Mouse (Mus musculus) kidney, postnatal 0 days (tissue): ENCODE results near the gene Rnf130. TPM values are rescaled to one million over a fixed set of nuclear protein-coding genes. Genes with fewer than 3 reads are reported as not detected.
A peak's percentile ranks its signal among the peaks of the same experiment; 100 is the strongest.

Experiments used
- ATAC-seq: fragments of 200-750 bp; cut with Nextera tagmentation; replicated peaks from 2 replicates; pipeline ENCODE4 v1.8.0; 2017; ENCODE audit warnings: low read depth, moderate number of reproducible peaks, moderate TSS enrichment, moderate library complexity; ENCODE audit not compliant: low FRiP score
- DNase-seq: peaks from one replicate; pipeline ENCODE4 v3.0.0-alpha.2; 2016; ENCODE audit warnings: low spot score
- H3K27ac ChIP-seq: fragments of 300-500 bp; sonication (generic); 2 replicates; pipeline ENCODE4 v1.5.1; 2014; ENCODE audit warnings: mild to moderate bottlenecking
- H3K27me3 ChIP-seq: fragments of 300-500 bp; sonication (generic); 2 replicates; pipeline ENCODE4 v1.6.1; 2014; ENCODE audit warnings: low read length, mixed read lengths; ENCODE audit not compliant: insufficient read depth
- H3K36me3 ChIP-seq: fragments of 300-500 bp; sonication (generic); 2 replicates; pipeline ENCODE4 v1.6.1; 2014; ENCODE audit warnings: low read length, mixed read lengths; ENCODE audit not compliant: insufficient read depth
- H3K4me1 ChIP-seq: fragments of 300-500 bp; sonication (generic); replicated peaks from 2 replicates; pipeline ENCODE4 v1.6.1; 2014; ENCODE audit warnings: antibody characterized with exemption, low read length, mixed read lengths; ENCODE audit not compliant: insufficient read depth
- H3K4me2 ChIP-seq: fragments of 300-500 bp; sonication (generic); 2 replicates; pipeline ENCODE4 v1.6.1; 2014; ENCODE audit warnings: mild to moderate bottlenecking, low read length, moderate library complexity, mixed read lengths
- H3K4me3 ChIP-seq: fragments of 300-500 bp; sonication (generic); replicated peaks from 2 replicates; pipeline ENCODE4 v1.5.1; 2014; ENCODE audit warnings: low read depth, low read length
- H3K9ac ChIP-seq: fragments of 300-500 bp; sonication (generic); 2 replicates; pipeline ENCODE4 v1.6.1; 2014; ENCODE audit warnings: low read depth, low read length
- H3K9me3 ChIP-seq: fragments of 300-500 bp; sonication (generic); replicated peaks from 2 replicates; pipeline ENCODE4 v1.6.1; 2016; ENCODE audit warnings: low read length, inconsistent platforms, mixed read lengths
- CTCF ChIP-seq: IDR thresholded peaks from 2 replicates; pipeline ENCODE4 v1.5.1; 2016; ENCODE audit warnings: antibody characterized with exemption, low read depth, mild to moderate bottlenecking, moderate library complexity
- WGBS: fragments of 180-500 bp; shearing (Covaris S2); extraction: QIAGEN DNeasy Blood & Tissue Kit; methylation state at CpG from one replicate; pipeline ENCODE4 v1.1.7; 2014; 5-methylcytosine and 5-hydroxymethylcytosine counted together
- microRNA counts: library from miRNA; unstranded; fragments of <30 nt; microRNA quantifications from one replicate; lab custom pipeline; 2015
- microRNA-seq: library from miRNA; unstranded; fragments of <30 nt; microRNA quantifications from one replicate; pipeline ENCODE4, GENCODE M21; 2016
- polyA plus RNA-seq: library from polyadenylated mRNA; unstranded; fragments of >200 nt; fragmentation: Nextera tagmentation; extraction: Ambion mirVana; gene quantifications from 2 replicates; pipeline ENCODE4 v1.2.1, GENCODE M21; 2015

Rnf130 gene
- polyA plus RNA-seq, 1 experiment from 2014 or later = 104 TPM

GRCm38 (mm10) chr11:50147958-50148476, 122.9 kb downstream of the Rnf130 start:
- Histone ChIP-seq H3K36me3 (peaks cover 66% of the 10 kb centered on the region), H3K4me3 (no peak overlapping the region), H3K4me2 (no peak overlapping the region), H3K27me3 (no peaks in the 10 kb centered on the region), H3K9ac (no peak overlapping the region), H3K9me3 (no peaks in the 10 kb centered on the region), H3K27ac (no peak overlapping the region), H3K4me1 (no peaks in the 10 kb centered on the region)
- ATAC-seq = no peak
- WGBS = 95% methylated on average over 11 of the region's 11 CpGs
- DNase-seq = no peak
- TF ChIP-seq CTCF = no peak

DNA sequence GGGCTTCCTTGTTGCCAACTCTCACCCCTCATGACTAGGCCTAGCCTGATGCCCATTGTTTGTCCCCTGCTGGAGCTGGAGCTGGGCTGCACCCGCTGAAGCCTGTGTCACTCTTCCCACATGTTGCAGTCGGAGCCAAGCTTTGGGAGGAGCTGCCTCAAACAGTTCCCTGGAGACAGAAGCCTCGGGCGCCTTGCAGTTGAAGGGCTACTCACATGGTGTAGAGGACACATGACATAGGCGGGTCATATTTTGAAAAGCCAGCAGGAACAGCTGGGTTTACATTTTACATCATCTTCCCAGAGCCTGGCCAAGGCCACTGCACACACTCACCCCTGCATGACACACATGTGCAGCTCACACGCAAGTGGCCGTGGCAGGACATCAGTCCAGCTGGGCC, 124.1 kb downstream of the Rnf130 start:
- Histone ChIP-seq H3K9ac (no peak overlapping the region), H3K9me3 (no peaks in the 10 kb centered on the region), H3K36me3 (peaks cover 62% of the 10 kb centered on the region), H3K4me1 (peaks cover 9% of the 10 kb centered on the region; the same call in 1 of the 2 replicates), H3K4me3 (no peak overlapping the region), H3K27me3 (no peaks in the 10 kb centered on the region), H3K27ac (no peak overlapping the region), H3K4me2 (no peak overlapping the region)
- no peak for TF ChIP-seq CTCF
- ATAC-seq = no peak
- WGBS = 87% methylated on average over 7 of the region's 7 CpGs
- DNase-seq = no peak

GRCm38 (mm10) chr11:50149603-50150150, 124.5 kb downstream of the Rnf130 start:
- H3K27ac ChIP-seq = no peak overlapping the region
- no peak overlapping the region for H3K4me3 ChIP-seq
- ATAC-seq (no peak), DNase-seq (no peak)
- H3K9ac ChIP-seq = no peak overlapping the region
- TF ChIP-seq CTCF = no peak
- peaks cover 65% of the 10 kb centered on the region for H3K36me3 ChIP-seq
- peaks cover 10% of the 10 kb centered on the region; the same call in 1 of the 2 replicates for H3K4me1 ChIP-seq
- no peaks in the 10 kb centered on the region for H3K27me3 ChIP-seq
- H3K4me2 ChIP-seq = no peak overlapping the region
- WGBS = 86% methylated on average over 9 of the region's 9 CpGs
- H3K9me3 ChIP-seq = no peaks in the 10 kb centered on the region

DNA sequence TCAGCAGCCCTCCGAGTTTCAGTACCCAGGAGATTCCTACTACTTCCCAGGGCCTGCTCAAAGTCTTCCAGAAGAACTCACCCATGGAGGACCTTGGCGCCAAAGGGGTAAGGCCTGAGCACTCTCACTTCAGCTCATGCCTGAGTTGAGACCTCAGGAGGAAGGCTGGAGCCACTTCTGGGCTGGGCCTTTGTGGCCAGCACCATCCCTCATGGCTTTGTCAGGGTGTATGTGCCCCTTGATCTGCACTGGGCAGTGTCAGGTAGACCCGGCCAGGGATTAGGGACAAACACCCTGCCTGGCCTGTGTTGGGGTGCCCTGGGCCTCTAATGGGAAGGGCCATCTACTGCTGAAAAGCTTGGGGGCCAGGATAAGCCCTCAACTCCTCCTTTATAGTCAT, 126.2 kb downstream of the Rnf130 start:
- DNase-seq (no peak), ATAC-seq (no peak)
- WGBS = 95% methylated on average over 3 of the region's 3 CpGs
- no peak overlapping the region for H3K27ac ChIP-seq
- H3K9ac ChIP-seq = no peak overlapping the region
- H3K4me3 ChIP-seq = no peak overlapping the region
- TF ChIP-seq CTCF = no peak
- peaks cover 58% of the 10 kb centered on the region for H3K36me3 ChIP-seq
- no peaks in the 10 kb centered on the region for H3K9me3 ChIP-seq
- H3K4me1 ChIP-seq = peaks cover 10% of the 10 kb centered on the region; the same call in 1 of the 2 replicates
- no peak overlapping the region for H3K4me2 ChIP-seq
- no peaks in the 10 kb centered on the region for H3K27me3 ChIP-seq

DNA sequence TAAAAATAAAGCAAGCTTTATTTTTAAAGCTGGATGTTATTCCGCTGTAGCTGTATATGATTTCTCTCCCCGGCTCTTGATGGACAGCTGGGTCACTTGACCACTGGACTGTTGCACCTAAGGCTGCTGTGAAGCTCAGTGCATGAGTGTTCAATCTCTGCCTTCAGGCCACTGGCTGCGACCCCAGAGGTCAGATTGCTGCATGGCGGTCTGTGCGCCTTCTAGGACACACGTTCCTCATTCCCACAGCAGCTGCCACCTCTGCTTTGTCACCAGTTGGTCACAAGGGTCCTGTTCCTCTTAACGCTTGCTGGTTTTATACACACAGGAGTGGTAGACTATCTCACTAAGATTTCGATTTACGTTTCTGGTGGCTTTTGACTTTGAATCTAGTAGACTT, 129.0 kb downstream of the Rnf130 start:
- no peaks in the 10 kb centered on the region for H3K9me3 ChIP-seq
- TF ChIP-seq CTCF = no peak
- peaks cover 73% of the 10 kb centered on the region for H3K36me3 ChIP-seq
- no peaks in the 10 kb centered on the region for H3K27me3 ChIP-seq
- H3K27ac ChIP-seq = no peak overlapping the region
- H3K4me3 ChIP-seq = no peak overlapping the region
- no peak overlapping the region for H3K4me2 ChIP-seq
- ATAC-seq (no peak), DNase-seq (no peak)
- peaks cover 10% of the 10 kb centered on the region; the same call in 1 of the 2 replicates for H3K4me1 ChIP-seq
- no peak overlapping the region for H3K9ac ChIP-seq
- WGBS = 43% methylated on average over 9 of the region's 9 CpGs

MicroRNAs encoded within 50 kb of the gene (microRNA counts, 519-probe panel; counts per million panel counts)
- microRNA mmu-miR-340-3p (lab: Ali Mortazavi, UCI) (330 counts per million, percentile 68 among the panel's probes with 10 or more counts), microRNA mmu-miR-340-5p (lab: Ali Mortazavi, UCI) (6,250 counts per million, percentile 91 among the panel's probes with 10 or more counts)

Small RNA genes lying within 50 kb of the gene (microRNA-seq; reads per million reads assigned to microRNA genes)
- 358 reads per million, percentile 68 among the genes with 10 or more reads in this experiment for gene Mir340

Other genes with a start within 250 kb of the Rnf130 start
- gene Gfpt2, start 231.2 kb upstream of the Rnf130 start, polyA plus RNA-seq = 7.3 and 8.6 TPM in 2 replicates
- gene Mapk9, start 178.6 kb upstream of the Rnf130 start, polyA plus RNA-seq = 25.5 and 26.0 TPM in 2 replicates
- gene Rasgef1c, start 123.5 kb upstream of the Rnf130 start, polyA plus RNA-seq = 0.10 and 0.18 TPM in 2 replicates
- 28.5 and 30.3 TPM in 2 replicates for gene Tbc1d9b, start 106.0 kb downstream of the Rnf130 start, polyA plus RNA-seq
- 20.8 and 22.9 TPM in 2 replicates for gene Mrnip, start 149.1 kb downstream of the Rnf130 start, polyA plus RNA-seq
- gene Sqstm1, start 185.5 kb downstream of the Rnf130 start, polyA plus RNA-seq = 326 and 333 TPM in 2 replicates
- 53.4 and 62.1 TPM in 2 replicates for gene Mgat4b, start 185.5 kb downstream of the Rnf130 start, polyA plus RNA-seq
- 8.5 and 9.6 TPM in 2 replicates for gene Ltc4s, start 213.3 kb downstream of the Rnf130 start, polyA plus RNA-seq